Mouse (Mus musculus) right cerebral cortex, adult 2 months (tissue): ENCODE data around the gene Kpna2.
"Not testable (repeated sequence)": the region's sequence is repeated elsewhere in the genome, so short reads cannot be mapped to it uniquely, and the experiment has no call there.

Source experiments
- DNase-seq, 2 experiments: peaks; one replicate each; pipeline ENCODE4 v3.0.0; 2021 to 2022; ENCODE audit warnings: low spot score in 2 of 2

Gene Kpna2

GRCm38 (mm10) chr11:107018606-107019005 lies 19.3 kb upstream of the Kpna2 start:
- no peak for DNase-seq

- no peak for DNase-seq
Observed at GRCm38 (mm10) chr11:107017339-107017886, 18.1 kb upstream of the Kpna2 start.

- DNase-seq: no peak
Observed at GRCm38 (mm10) chr11:107016893-107017292, 17.6 kb upstream of the Kpna2 start.

GRCm38 (mm10) chr11:107015535-107016187 lies 16.3 kb upstream of the Kpna2 start:
- DNase-seq: not testable (repeated sequence)

- no peak for DNase-seq
Observed at GRCm38 (mm10) chr11:107014597-107015309, 15.4 kb upstream of the Kpna2 start.

GRCm38 (mm10) chr11:107014020-107014585 lies 14.8 kb upstream of the Kpna2 start:
- no peak for DNase-seq

- peak; percentile 100 for DNase-seq
Observed at GRCm38 (mm10) chr11:107012324-107013017, 13.1 kb upstream of the Kpna2 start.

- DNase-seq: no peak
Observed at GRCm38 (mm10) chr11:107011669-107012323, 12.5 kb upstream of the Kpna2 start.

GRCm38 (mm10) chr11:107011171-107011570 lies 11.8 kb upstream of the Kpna2 start:
- no peak for DNase-seq

GRCm38 (mm10) chr11:107010447-107010846 lies 11.1 kb upstream of the Kpna2 start:
- DNase-seq: no peak

GRCm38 (mm10) chr11:107005538-107005937 lies 6.2 kb upstream of the Kpna2 start:
- DNase-seq: no peak

- DNase-seq: no peak
Observed at GRCm38 (mm10) chr11:107001760-107002675, 2.7 kb upstream of the Kpna2 start.

- no peak for DNase-seq
Observed at GRCm38 (mm10) chr11:106999949-107000513, 690 bp upstream of the Kpna2 start.

- peak; percentile 37 to 57 for DNase-seq
Observed at GRCm38 (mm10) chr11:106998651-106999150, 640 bp downstream of the Kpna2 start.

GRCm38 (mm10) chr11:106997976-106998375 lies 1.4 kb downstream of the Kpna2 start:
- no peak for DNase-seq

- DNase-seq: not testable (repeated sequence)
Observed at GRCm38 (mm10) chr11:106996492-106996891, 2.8 kb downstream of the Kpna2 start.

GRCm38 (mm10) chr11:106994246-106995085 lies 4.9 kb downstream of the Kpna2 start:
- no peak for DNase-seq

- DNase-seq: no peak
Observed at GRCm38 (mm10) chr11:106987384-106987783, 12.0 kb downstream of the Kpna2 start.
